Mouse (Mus musculus) hindlimb bud, embryonic 11.5 days (tissue): ENCODE measurements around the gene Fbxl15.

Source experiments
- DNase-seq: peaks from one replicate; pipeline ENCODE4 v3.0.0-alpha.2; 2012; ENCODE audit warnings: low read depth, low spot score; ENCODE audit errors: extremely low spot score

The Fbxl15 gene

DNA sequence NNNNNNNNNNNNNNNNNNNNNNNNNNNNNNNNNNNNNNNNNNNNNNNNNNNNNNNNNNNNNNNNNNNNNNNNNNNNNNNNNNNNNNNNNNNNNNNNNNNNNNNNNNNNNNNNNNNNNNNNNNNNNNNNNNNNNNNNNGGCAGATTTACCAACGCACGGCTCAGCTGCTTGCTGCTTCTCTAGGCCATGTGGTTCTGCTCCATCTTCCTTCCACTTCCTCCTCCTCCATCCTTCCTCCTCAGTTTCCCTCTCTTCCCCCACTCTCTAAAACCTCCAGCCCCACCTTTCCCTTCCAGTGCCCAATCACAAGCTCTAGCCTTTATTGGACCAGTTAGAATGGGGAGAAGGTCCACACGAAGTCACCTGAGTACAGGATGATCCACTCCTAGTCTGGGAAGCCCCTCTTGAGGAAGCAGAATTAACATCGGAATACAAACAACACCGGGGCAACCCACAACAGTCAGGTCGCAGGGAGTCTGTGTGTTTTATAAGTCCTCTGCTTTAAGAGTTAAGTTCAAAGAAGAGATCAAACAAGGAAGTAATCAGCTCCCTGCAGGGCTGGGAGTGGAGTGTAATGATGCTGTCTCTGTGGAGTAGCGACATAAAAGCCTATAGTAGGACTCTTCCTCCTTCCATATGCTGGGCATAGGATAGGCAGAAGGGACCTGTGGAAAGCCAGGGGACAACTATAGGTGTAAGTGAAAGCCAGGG is 16.9 kb downstream of the Fbxl15 start:
- DNase-seq, result no peak

DNA sequence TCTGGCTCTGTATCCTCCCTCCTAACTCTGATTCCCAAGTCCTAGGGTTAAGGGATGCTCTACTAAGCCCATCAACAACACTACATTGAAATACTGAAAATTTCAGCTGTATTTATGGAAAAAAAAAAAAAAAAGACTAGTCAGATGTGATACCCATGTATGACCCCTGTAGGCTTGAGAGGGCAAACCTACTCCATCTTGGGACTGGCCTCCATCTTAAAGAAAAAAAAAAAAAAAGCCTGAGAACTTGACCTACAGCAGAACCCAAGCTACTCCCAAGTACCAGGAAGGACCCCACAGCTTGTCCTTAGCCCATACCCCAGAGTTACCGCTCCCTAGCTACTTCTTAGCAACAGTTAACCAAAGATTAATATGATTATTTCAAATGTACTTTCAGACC is 19.2 kb downstream of the Fbxl15 start:
- DNase-seq, result no peak

DNA sequence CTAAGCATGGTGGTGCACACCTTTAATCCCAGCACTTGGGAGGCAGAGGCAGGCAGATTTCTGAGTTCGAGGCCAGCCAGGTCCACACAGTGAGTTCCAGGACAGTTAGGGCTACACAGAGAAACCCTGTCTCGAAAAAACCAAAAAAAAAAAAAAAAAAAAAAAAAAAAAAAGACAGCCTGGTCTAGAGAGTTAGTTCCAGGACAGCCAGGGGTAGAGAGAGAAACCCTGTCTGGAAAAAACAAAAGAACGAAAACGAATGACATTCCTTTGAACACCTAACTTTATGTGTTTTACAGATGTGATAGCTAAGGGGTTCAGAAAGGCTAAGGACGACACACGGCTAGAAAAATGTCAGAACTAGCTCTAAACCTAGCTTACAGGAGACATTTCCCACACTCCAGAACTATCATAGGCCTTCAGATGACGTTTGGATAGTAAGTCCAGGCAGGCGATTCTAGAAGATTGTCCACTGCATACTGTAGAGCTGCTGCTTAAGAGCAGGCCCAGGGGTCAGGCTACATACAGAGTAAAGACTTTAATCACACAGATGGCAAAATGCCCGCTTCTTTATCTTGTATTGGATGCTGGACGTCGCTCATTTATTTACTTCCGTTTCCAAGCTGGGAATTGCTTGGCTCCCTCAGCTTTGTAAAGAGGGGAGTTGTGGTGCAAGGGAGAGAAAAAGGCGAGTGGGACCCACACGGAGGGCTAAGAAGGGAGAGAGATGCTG is 20.1 kb downstream of the Fbxl15 start:
- no peak for DNase-seq

GRCm38 (mm10) chr19:46348761-46349458 is 20.9 kb downstream of the Fbxl15 start:
- DNase-seq, result no peak

DNA sequence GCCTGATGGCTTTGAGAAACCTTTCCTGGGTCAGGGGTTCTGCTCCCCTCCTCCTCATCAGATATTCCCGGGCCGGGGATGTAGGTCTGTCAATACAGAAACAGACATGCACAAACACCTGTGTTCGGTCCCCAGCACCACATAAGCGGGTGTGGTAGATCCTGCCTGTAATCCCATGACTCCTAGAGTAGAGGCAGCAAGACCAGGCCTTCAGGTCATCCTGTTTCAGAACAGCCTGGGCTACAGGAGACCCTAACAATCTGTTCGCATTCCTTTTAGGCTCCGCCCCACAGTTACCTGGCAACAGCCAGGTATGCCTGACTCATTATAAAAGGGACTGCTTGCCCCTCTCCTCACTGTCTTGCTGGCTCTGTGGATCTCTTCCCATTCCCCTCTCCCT is 21.6 kb downstream of the Fbxl15 start:
- no peak for DNase-seq

DNA sequence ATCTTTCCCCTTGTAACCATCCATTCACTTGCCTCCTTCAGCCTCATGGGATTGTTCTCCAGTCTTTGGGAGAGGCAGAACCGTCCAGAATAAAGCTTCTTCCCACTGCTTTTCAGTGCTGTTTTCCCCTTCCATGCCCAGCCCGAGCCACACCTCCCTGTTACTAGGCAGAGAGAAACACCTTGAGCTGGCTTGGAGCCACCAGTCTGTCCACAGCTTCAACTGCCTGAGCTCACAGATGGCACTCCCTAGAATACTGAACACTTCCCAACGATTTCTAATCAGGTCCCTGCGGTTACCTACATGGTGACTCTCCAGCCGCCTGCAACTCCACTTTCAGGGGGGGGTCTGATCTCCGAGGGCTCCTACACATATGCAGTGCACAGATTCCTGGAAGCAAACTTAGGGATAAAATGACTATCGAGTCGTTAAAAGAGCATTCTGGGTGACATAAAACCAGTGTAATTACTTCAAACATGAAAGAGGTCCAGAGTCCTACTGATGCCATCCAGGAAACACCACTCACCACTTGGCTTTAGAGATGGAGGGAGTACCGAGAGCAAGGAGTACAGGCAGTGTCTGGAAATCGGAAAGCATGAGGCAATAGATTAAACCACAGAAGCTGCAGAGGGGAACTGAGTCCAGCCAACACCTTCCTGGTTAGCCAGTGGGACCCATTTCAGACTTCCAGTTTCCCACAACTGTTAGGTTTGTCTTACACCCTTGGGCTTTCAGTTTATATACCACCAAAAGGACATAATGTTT is 22.4 kb downstream of the Fbxl15 start, which contains the start of gene 2310034G01Rik:
TSS of gene 2310034G01Rik (minus strand) at position 135 of the 765 bp plus-strand sequence.
- DNase-seq, result no peak

DNA sequence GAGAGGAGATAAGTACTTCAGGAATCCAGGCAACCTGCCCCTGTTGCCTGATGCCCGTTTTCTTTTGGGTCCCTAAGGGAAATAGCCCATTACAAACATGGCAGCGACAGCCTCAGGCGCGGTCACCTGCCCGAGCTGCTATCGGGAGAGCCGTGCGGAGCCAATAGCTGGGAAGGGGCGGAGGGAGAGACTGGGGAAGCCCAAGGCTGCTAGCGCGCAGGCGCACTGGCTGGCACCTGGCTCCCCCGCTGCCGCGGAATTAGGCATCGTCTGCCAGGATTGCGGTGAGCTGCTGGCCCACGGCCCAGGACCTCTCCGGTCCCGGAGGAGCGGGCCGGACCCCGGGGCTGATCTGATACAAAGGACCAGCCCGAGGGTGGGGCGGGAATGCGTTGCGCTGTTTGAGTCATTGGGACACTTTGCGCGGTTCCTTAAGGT is 28.7 kb downstream of the Fbxl15 start:
- peak; percentile 39 for DNase-seq

GRCm38 (mm10) chr19:46357344-46358280 is 29.6 kb downstream of the Fbxl15 start:
- no peak for DNase-seq

- no peak for DNase-seq
These were observed 30.4 kb downstream of the Fbxl15 start for GRCm38 (mm10) chr19:46358381-46358780.

- DNase-seq, result no peak
These were observed 34.1 kb downstream of the Fbxl15 start for GRCm38 (mm10) chr19:46362104-46362503.

GRCm38 (mm10) chr19:46363294-46364009 is 35.5 kb downstream of the Fbxl15 start:
- DNase-seq, result no peak

DNA sequence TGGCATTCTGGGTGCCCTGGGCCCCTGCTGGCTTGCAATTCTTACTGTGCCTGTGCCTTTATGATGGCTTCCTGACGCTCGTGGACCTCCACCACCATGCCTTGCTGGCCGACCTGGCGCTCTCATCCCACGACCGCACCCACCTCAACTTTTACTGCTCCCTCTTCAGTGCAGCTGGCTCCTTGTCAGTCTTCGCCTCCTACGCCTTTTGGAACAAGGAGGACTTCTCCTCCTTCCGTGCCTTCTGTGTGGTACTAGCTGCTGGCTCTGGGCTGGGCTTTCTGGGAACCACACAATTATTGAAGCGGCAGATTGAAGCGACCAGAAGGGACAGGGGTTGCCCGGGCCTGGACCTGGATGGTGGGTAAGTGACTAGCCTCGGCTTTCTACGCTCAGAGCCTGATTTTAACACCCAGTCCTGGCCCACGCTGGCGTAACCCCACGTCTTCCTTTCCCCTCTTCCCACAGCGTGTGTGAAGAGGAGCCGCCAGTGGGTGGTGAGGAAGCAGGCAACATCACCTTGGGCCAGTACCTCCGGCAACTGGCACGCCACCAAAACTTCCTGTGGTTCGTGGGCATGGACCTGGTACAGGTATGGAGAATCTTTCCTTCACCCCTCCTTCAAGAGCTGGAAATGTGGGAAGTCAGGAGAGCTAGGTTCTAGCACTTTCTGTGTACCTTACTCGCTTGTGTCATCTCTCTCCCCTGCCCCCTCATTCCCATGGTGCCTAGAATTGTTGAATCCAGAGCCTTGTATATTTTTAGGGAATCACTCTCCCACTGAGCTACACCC is 40.0 kb downstream of the Fbxl15 start:
- DNase-seq, result no peak

DNA sequence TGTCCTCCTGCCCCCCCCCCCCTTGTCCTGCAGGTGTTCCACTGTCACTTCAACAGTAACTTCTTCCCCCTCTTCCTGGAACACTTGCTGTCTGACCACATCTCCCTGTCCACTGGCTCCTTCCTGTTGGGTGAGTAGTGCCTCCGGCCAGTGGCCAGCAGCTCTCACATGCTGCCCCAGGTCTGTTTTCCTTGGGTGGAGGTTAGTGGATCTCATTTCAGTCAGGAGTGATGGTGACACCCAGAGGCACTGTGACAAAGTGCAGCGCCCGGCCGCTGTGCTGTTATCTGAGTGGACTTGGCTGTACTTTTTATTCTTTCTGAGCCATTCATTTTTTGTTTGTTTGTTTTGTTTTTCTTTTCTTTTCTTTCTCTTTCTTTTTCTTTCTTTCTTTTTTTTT is 41.2 kb downstream of the Fbxl15 start:
- DNase-seq, result no peak

DNA sequence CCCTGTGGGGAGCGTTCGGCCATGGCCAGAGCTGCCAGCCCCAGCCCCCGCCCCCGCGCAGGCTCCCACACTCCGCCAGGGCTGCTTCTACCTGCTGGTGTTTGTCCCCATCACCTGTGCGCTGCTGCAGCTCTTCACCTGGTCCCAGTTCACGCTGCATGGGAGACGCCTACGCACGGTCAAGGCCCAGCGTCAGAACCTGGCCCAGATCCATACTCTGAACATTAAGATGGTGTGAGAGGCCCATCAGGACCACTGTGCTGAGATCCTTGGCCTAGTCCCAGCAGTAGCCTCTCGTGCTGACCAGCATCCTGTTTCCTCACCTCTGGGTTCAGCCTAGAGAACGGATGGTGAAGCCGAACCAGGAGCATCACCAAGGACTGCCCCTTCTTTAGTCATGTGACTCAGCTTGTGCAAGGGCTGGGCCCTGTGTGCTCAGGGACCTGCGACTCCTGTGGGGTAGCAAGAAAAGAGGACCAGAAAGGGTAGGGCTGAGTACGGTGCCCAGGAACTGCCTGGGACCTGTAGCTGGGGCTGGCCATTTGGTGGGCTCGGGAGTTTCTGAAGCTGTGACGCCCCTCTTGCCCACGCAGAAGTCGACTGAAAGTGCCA is 46.6 kb downstream of the Fbxl15 start:
- no peak for DNase-seq

- no peak for DNase-seq
These were observed 47.5 kb downstream of the Fbxl15 start for GRCm38 (mm10) chr19:46375489-46375888.

DNA sequence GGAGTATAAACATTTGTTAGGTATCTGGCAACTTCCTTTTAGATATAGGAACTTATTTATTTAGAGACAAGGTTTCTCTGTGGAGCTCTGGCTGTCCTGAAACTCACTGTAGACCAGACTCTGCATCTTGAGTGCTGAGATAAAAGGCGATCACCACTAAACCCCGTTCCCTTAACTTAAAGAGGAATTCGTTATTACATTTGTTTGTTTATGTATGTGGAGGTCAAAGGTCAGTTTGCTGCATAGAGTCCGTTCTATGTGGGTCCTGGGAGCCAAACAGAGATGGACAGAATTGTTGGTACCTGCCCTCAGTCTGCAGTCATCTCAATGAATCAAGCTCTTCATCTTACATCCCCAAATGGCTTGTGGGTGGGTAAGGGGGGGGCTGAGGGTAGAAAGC is 47.9 kb downstream of the Fbxl15 start:
- DNase-seq, result no peak
